Mouse (Mus musculus) embryonic facial prominence, embryonic 10.5 days (tissue): Measurements from ENCODE around the gene Insig1. TPM values are rescaled to one million over a fixed set of nuclear protein-coding genes. Genes with fewer than 3 reads are reported as not detected.

Experiments
- DNase-seq: peaks from one replicate; pipeline ENCODE4 v3.0.0-alpha.2; 2017; ENCODE audit warnings: low spot score
- H3K27ac ChIP-seq: fragments of 300-500 bp; sonication (generic); replicated peaks from 2 replicates; pipeline ENCODE4 v1.5.1; 2016; ENCODE audit warnings: mild to moderate bottlenecking
- H3K27me3 ChIP-seq: fragments of 300-500 bp; sonication (generic); replicated peaks from 2 replicates; pipeline ENCODE4 v1.6.1; 2016; ENCODE audit warnings: low read depth, mild to moderate bottlenecking; ENCODE audit not compliant: poor library complexity, severe bottlenecking
- H3K36me3 ChIP-seq: fragments of 300-500 bp; sonication (generic); replicated peaks from 2 replicates; pipeline ENCODE4 v1.6.1; 2016; ENCODE audit warnings: mild to moderate bottlenecking, moderate library complexity
- H3K4me1 ChIP-seq: fragments of 300-500 bp; sonication (generic); 2 replicates; pipeline ENCODE4 v1.6.1; 2016
- H3K4me3 ChIP-seq: fragments of 300-500 bp; sonication (generic); 2 replicates; pipeline ENCODE4 v1.5.1; 2016; ENCODE audit warnings: mild to moderate bottlenecking, moderate library complexity
- H3K9me3 ChIP-seq: fragments of 300-500 bp; sonication (generic); 2 replicates; pipeline ENCODE4 v1.6.1; 2016; ENCODE audit warnings: mild to moderate bottlenecking
- WGBS: fragments of 180-500 bp; shearing (Covaris S2); methylation state at CpG from one replicate; pipeline ENCODE4 v1.1.7; 2016; 5-methylcytosine and 5-hydroxymethylcytosine counted together
- polyA plus RNA-seq: library from polyadenylated mRNA; unstranded; fragments of >200 nt; fragmentation: Nextera tagmentation; extraction: Ambion mirVana; gene quantifications from 2 replicates; pipeline ENCODE4 v1.2.1, GENCODE M21; 2016

The Insig1 gene
- polyA plus RNA-seq: 88.0 and 88.2 TPM in 2 replicates

GRCm38 (mm10) chr5:28070828-28071455, at the start of gene Insig1:
Gene Insig1, plus strand, starts transcription at chr5:28071363.
- peak; percentile 99 for DNase-seq
- Histone ChIP-seq H3K4me3 (peak within 1 kb of the TSS; percentile 89), H3K36me3 (peaks cover 34% of the 10 kb centered on the region), H3K27me3 (no peaks in the 10 kb centered on the region), H3K27ac (peak within 1 kb of the TSS; percentile 97), H3K4me1 (peaks cover 45% of the 10 kb centered on the region), H3K9me3 (no peaks in the 10 kb centered on the region)
- WGBS: under 1% methylated on average over 64 of the region's 64 CpGs

- H3K36me3 ChIP-seq: no peaks in the 10 kb centered on the region
- H3K4me3 ChIP-seq: no peak overlapping the region
- WGBS: 65% methylated on average over 2 of the region's 2 CpGs
- H3K4me1 ChIP-seq: no peaks in the 10 kb centered on the region
- no peak overlapping the region for H3K27ac ChIP-seq
- DNase-seq: no peak
- no peaks in the 10 kb centered on the region; the same call in 1 of the 2 replicates for H3K9me3 ChIP-seq
- no peaks in the 10 kb centered on the region for H3K27me3 ChIP-seq
Measured at GRCm38 (mm10) chr5:28023452-28023851, 47.7 kb upstream of the Insig1 start.

- Histone ChIP-seq H3K4me1 (no peaks in the 10 kb centered on the region; the same call in 1 of the 2 replicates), H3K27ac (no peak overlapping the region), H3K36me3 (no peaks in the 10 kb centered on the region), H3K4me3 (no peak overlapping the region), H3K9me3 (no peaks in the 10 kb centered on the region), H3K27me3 (no peaks in the 10 kb centered on the region)
- no peak for DNase-seq
- 85% methylated on average over 3 of the region's 3 CpGs for WGBS
Measured at GRCm38 (mm10) chr5:28031577-28032236, 39.5 kb upstream of the Insig1 start.

- Histone ChIP-seq H3K4me1 (peaks cover 11% of the 10 kb centered on the region), H3K9me3 (no peaks in the 10 kb centered on the region), H3K27me3 (no peaks in the 10 kb centered on the region), H3K4me3 (no peak overlapping the region), H3K27ac (no peak overlapping the region), H3K36me3 (no peaks in the 10 kb centered on the region)
- no peak for DNase-seq
- 88% methylated on average over 10 of the region's 10 CpGs for WGBS
Measured at GRCm38 (mm10) chr5:28032866-28033265, 38.3 kb upstream of the Insig1 start.

GRCm38 (mm10) chr5:28033281-28033680, 37.9 kb upstream of the Insig1 start:
- H3K27ac ChIP-seq: no peak overlapping the region
- no peak for DNase-seq
- 84% methylated on average over 5 of the region's 5 CpGs for WGBS
- peaks cover 16% of the 10 kb centered on the region for H3K4me1 ChIP-seq
- H3K27me3 ChIP-seq: no peaks in the 10 kb centered on the region
- H3K36me3 ChIP-seq: no peaks in the 10 kb centered on the region
- no peaks in the 10 kb centered on the region for H3K9me3 ChIP-seq
- no peak overlapping the region for H3K4me3 ChIP-seq

- DNase-seq: no peak
- Histone ChIP-seq H3K36me3 (no peaks in the 10 kb centered on the region), H3K4me3 (no peak overlapping the region), H3K27ac (no peak overlapping the region), H3K9me3 (no peaks in the 10 kb centered on the region), H3K27me3 (no peaks in the 10 kb centered on the region), H3K4me1 (peaks cover 17% of the 10 kb centered on the region)
- 87% methylated on average over 5 of the region's 5 CpGs for WGBS
Measured at GRCm38 (mm10) chr5:28033826-28034225, 37.3 kb upstream of the Insig1 start.

GRCm38 (mm10) chr5:28036011-28036410, 35.2 kb upstream of the Insig1 start:
- H3K4me1 ChIP-seq: peaks cover 17% of the 10 kb centered on the region
- no peak overlapping the region for H3K4me3 ChIP-seq
- H3K36me3 ChIP-seq: no peaks in the 10 kb centered on the region
- 63% methylated on average over 1 of the region's 1 CpGs for WGBS
- H3K27me3 ChIP-seq: no peaks in the 10 kb centered on the region
- no peaks in the 10 kb centered on the region for H3K9me3 ChIP-seq
- no peak overlapping the region for H3K27ac ChIP-seq
- DNase-seq: no peak

GRCm38 (mm10) chr5:28036518-28036917, 34.6 kb upstream of the Insig1 start:
- no peak for DNase-seq
- Histone ChIP-seq H3K4me3 (no peak overlapping the region), H3K9me3 (no peaks in the 10 kb centered on the region), H3K36me3 (no peaks in the 10 kb centered on the region), H3K4me1 (peaks cover 17% of the 10 kb centered on the region), H3K27me3 (no peaks in the 10 kb centered on the region), H3K27ac (no peak overlapping the region)
- WGBS: 80% methylated on average over 1 of the region's 1 CpGs

GRCm38 (mm10) chr5:28037172-28037591, 34.0 kb upstream of the Insig1 start:
- peak; percentile 20 for DNase-seq
- Histone ChIP-seq H3K36me3 (no peaks in the 10 kb centered on the region), H3K4me3 (no peak overlapping the region), H3K4me1 (peaks cover 17% of the 10 kb centered on the region), H3K9me3 (no peaks in the 10 kb centered on the region), H3K27me3 (no peaks in the 10 kb centered on the region), H3K27ac (no peak overlapping the region)
- 15% methylated on average over 3 of the region's 3 CpGs for WGBS

GRCm38 (mm10) chr5:28037639-28038038, 33.5 kb upstream of the Insig1 start:
- Histone ChIP-seq H3K4me1 (peaks cover 17% of the 10 kb centered on the region), H3K27ac (no peak overlapping the region), H3K27me3 (no peaks in the 10 kb centered on the region), H3K36me3 (no peaks in the 10 kb centered on the region), H3K4me3 (no peak overlapping the region), H3K9me3 (no peaks in the 10 kb centered on the region)
- WGBS: 60% methylated on average over 5 of the region's 5 CpGs
- DNase-seq: no peak

GRCm38 (mm10) chr5:28038115-28038514, 33.0 kb upstream of the Insig1 start:
- Histone ChIP-seq H3K27ac (no peak overlapping the region), H3K36me3 (no peaks in the 10 kb centered on the region), H3K27me3 (no peaks in the 10 kb centered on the region), H3K4me3 (no peak overlapping the region), H3K4me1 (peaks cover 17% of the 10 kb centered on the region), H3K9me3 (no peaks in the 10 kb centered on the region)
- DNase-seq: peak; percentile 19
- 54% methylated on average over 2 of the region's 2 CpGs for WGBS

GRCm38 (mm10) chr5:28039746-28040655, 31.2 kb upstream of the Insig1 start:
- Histone ChIP-seq H3K4me1 (peaks cover 17% of the 10 kb centered on the region), H3K36me3 (no peaks in the 10 kb centered on the region), H3K27me3 (no peaks in the 10 kb centered on the region), H3K4me3 (no peak overlapping the region), H3K27ac (no peak overlapping the region), H3K9me3 (peaks cover 6% of the 10 kb centered on the region; the same call in 1 of the 2 replicates)
- DNase-seq: no peak
- WGBS: 83% methylated on average over 7 of the region's 7 CpGs
